Mouse (Mus musculus) MEL (cell line): ENCODE results near the gene Otud5.

Experiments used
- CTCF ChIP-seq, 3 experiments: IDR thresholded peaks in 2 of 3; conservative IDR thresholded peaks in 1 of 3; 2 replicates each; pipeline ENCODE4 v1.5.1; 2011 to 2012; ENCODE audit warnings: low read length in 3 of 3, low read depth in 2 of 3, mild to moderate bottlenecking in 2 of 3, improper control_type of control experiment in 1 of 3, inconsistent platforms in 1 of 3, mixed read lengths in 1 of 3, moderate library complexity in 1 of 3; ENCODE audit not compliant: control insufficient read depth in 1 of 3, insufficient read depth in 1 of 3, poor library complexity in 1 of 3, severe bottlenecking in 1 of 3
- MAX ChIP-seq: IDR thresholded peaks from 2 replicates; pipeline ENCODE4 v1.6.1; 2011; ENCODE audit warnings: low read length, improper control_type of control experiment
- MYC ChIP-seq: IDR thresholded peaks from 2 replicates; pipeline ENCODE4 v1.6.1; 2011; ENCODE audit warnings: low read depth, mild to moderate bottlenecking, low read length, improper control_type of control experiment, moderate library complexity
- POLR2A ChIP-seq, 2 experiments: IDR thresholded peaks; 2 replicates each; pipeline ENCODE4 v1.6.1; 2011 to 2012; ENCODE audit warnings: low read length in 2 of 2, mild to moderate bottlenecking in 2 of 2, control low read depth in 1 of 2, improper control_type of control experiment in 1 of 2, low read depth in 1 of 2, moderate library complexity in 1 of 2; ENCODE audit not compliant: control insufficient read depth in 1 of 2, insufficient read depth in 1 of 2, poor library complexity in 1 of 2
- POLR2AphosphoS2 ChIP-seq: IDR thresholded peaks from 2 replicates; pipeline ENCODE4 v1.6.1; 2011; ENCODE audit warnings: low read length, improper control_type of control experiment
- TCF12 ChIP-seq: IDR thresholded peaks from 2 replicates; pipeline ENCODE4 v1.6.1; 2014; ENCODE audit warnings: low read depth, mild to moderate bottlenecking, inconsistent platforms, low read length, improper control_type of control experiment, moderate library complexity

- TF ChIP-seq MYC (no peak), POLR2A (IDR thresholded peaks at IDR 0.05; ENCODE audit: control insufficient read depth in 1 of 2, insufficient read depth in 1 of 2, low read depth in 1 of 2, low read length in 2 of 2, poor library complexity in 1 of 2) (no peak), CTCF (IDR thresholded peaks at IDR 0.05 in 2 of 3, conservative IDR thresholded peaks at IDR 0.05 in 1 of 3; ENCODE audit: control insufficient read depth in 1 of 3, insufficient read depth in 1 of 3, low read depth in 2 of 3, low read length in 3 of 3, poor library complexity in 1 of 3, severe bottlenecking in 1 of 3) (no peak), MAX (no peak), TCF12 (no peak), POLR2AphosphoS2 (no peak)
Observed at GRCm38 (mm10) chrX:7869826-7870225, 28.7 kb downstream of the Otud5 start.
